Mouse (Mus musculus) neural tube, embryonic 11.5 days (tissue): ENCODE measurements around the gene Ccl4. TPM values are rescaled to one million over a fixed set of nuclear protein-coding genes. Genes with fewer than 3 reads are reported as not detected.

Experiments
- ATAC-seq: fragments of 200-750 bp; cut with Nextera tagmentation; 2 replicates; pipeline ENCODE4 v1.8.0; 2017; ENCODE audit warnings: moderate number of reproducible peaks, mild to moderate bottlenecking, moderate TSS enrichment, moderate library complexity; ENCODE audit not compliant: insufficient read depth, low FRiP score, low TSS enrichment
- DNase-seq: peaks from one replicate; pipeline ENCODE4 v3.0.0-alpha.2; 2015; ENCODE audit warnings: low spot score
- H3K27ac ChIP-seq: fragments of 300-500 bp; sonication (generic); 2 replicates; pipeline ENCODE4 v1.5.1; 2014; ENCODE audit warnings: low read depth, mild to moderate bottlenecking, low read length
- H3K27me3 ChIP-seq: fragments of 300-500 bp; sonication (generic); 2 replicates; pipeline ENCODE4 v1.6.1; 2014; ENCODE audit warnings: mild to moderate bottlenecking, low read length, mixed read lengths; ENCODE audit not compliant: control insufficient read depth, insufficient read depth
- H3K36me3 ChIP-seq: fragments of 300-500 bp; sonication (generic); 2 replicates; pipeline ENCODE4 v1.6.1; 2014; ENCODE audit warnings: mild to moderate bottlenecking, low read length, moderate library complexity, mixed read lengths; ENCODE audit not compliant: control insufficient read depth, insufficient read depth
- H3K4me1 ChIP-seq: fragments of 300-500 bp; sonication (generic); 2 replicates; pipeline ENCODE4 v1.6.1; 2014; ENCODE audit warnings: low read length, mixed read lengths; ENCODE audit not compliant: control insufficient read depth, insufficient read depth
- H3K4me2 ChIP-seq: fragments of 300-500 bp; sonication (generic); 2 replicates; pipeline ENCODE4 v1.6.1; 2014; ENCODE audit warnings: low read depth, mild to moderate bottlenecking, moderate library complexity
- H3K4me3 ChIP-seq: fragments of 300-500 bp; sonication (generic); 2 replicates; pipeline ENCODE4 v1.5.1; 2014; ENCODE audit warnings: low read depth, low read length
- H3K9ac ChIP-seq: fragments of 300-500 bp; sonication (generic); 2 replicates; pipeline ENCODE4 v1.6.1; 2014; ENCODE audit warnings: mild to moderate bottlenecking, low read length
- H3K9me3 ChIP-seq: fragments of 300-500 bp; sonication (generic); 2 replicates; pipeline ENCODE4 v1.6.1; 2016; ENCODE audit warnings: low read length; ENCODE audit not compliant: control insufficient read depth
- WGBS: fragments of 180-500 bp; shearing (Covaris S2); extraction: QIAGEN DNeasy Blood & Tissue Kit; methylation state at CpG from one replicate; pipeline ENCODE4 v1.1.7; 2014; 5-methylcytosine and 5-hydroxymethylcytosine counted together
- polyA plus RNA-seq: library from polyadenylated mRNA; unstranded; fragments of >200 nt; fragmentation: Nextera tagmentation; extraction: Ambion mirVana; gene quantifications from 2 replicates; pipeline ENCODE4 v1.2.1, GENCODE M21; 2014

Ccl4 gene
- polyA plus RNA-seq, 1 experiment from 2014 or later = 0.37 TPM

GRCm38 (mm10) chr11:83634425-83634824, 28.0 kb upstream of the Ccl4 start:
- Histone ChIP-seq H3K27me3 (no peaks in the 10 kb centered on the region), H3K27ac (no peak overlapping the region), H3K36me3 (no peaks in the 10 kb centered on the region), H3K4me3 (no peak overlapping the region), H3K4me2 (no peak overlapping the region), H3K4me1 (no peaks in the 10 kb centered on the region), H3K9me3 (no peaks in the 10 kb centered on the region), H3K9ac (no peak overlapping the region)
- WGBS = 61% methylated on average over 4 of the region's 4 CpGs
- DNase-seq (peak; percentile 22), ATAC-seq (no peak)

GRCm38 (mm10) chr11:83634898-83635297, 27.5 kb upstream of the Ccl4 start:
- 97% methylated on average over 2 of the region's 2 CpGs for WGBS
- Histone ChIP-seq H3K36me3 (no peaks in the 10 kb centered on the region), H3K4me1 (no peaks in the 10 kb centered on the region), H3K27ac (no peak overlapping the region), H3K27me3 (no peaks in the 10 kb centered on the region), H3K9ac (no peak overlapping the region), H3K4me3 (no peak overlapping the region), H3K9me3 (no peaks in the 10 kb centered on the region), H3K4me2 (no peak overlapping the region)
- DNase-seq = no peak
- no peak for ATAC-seq

GRCm38 (mm10) chr11:83636742-83637235, 25.6 kb upstream of the Ccl4 start:
- ATAC-seq (no peak), DNase-seq (no peak)
- Histone ChIP-seq H3K4me2 (no peak overlapping the region), H3K36me3 (no peaks in the 10 kb centered on the region), H3K4me3 (no peak overlapping the region), H3K9ac (no peak overlapping the region), H3K27me3 (no peaks in the 10 kb centered on the region), H3K9me3 (no peaks in the 10 kb centered on the region), H3K27ac (no peak overlapping the region), H3K4me1 (no peaks in the 10 kb centered on the region)
- WGBS = 93% methylated on average over 1 of the region's 1 CpGs

- Histone ChIP-seq H3K9me3 (no peaks in the 10 kb centered on the region), H3K27ac (no peak overlapping the region), H3K4me1 (no peaks in the 10 kb centered on the region), H3K4me2 (no peak overlapping the region), H3K27me3 (no peaks in the 10 kb centered on the region), H3K4me3 (no peak overlapping the region), H3K36me3 (no peaks in the 10 kb centered on the region), H3K9ac (no peak overlapping the region)
- 68% methylated on average over 2 of the region's 2 CpGs for WGBS
- no peak for DNase-seq
- no peak for ATAC-seq
Measured at GRCm38 (mm10) chr11:83638934-83639333, 23.4 kb upstream of the Ccl4 start.

- Histone ChIP-seq H3K4me2 (no peak overlapping the region), H3K4me3 (no peak overlapping the region), H3K9me3 (no peaks in the 10 kb centered on the region), H3K36me3 (no peaks in the 10 kb centered on the region), H3K27ac (no peak overlapping the region), H3K9ac (no peak overlapping the region), H3K4me1 (no peaks in the 10 kb centered on the region), H3K27me3 (no peaks in the 10 kb centered on the region)
- DNase-seq (no peak), ATAC-seq (no peak)
- WGBS = 62% methylated on average over 3 of the region's 3 CpGs
Measured at GRCm38 (mm10) chr11:83639533-83639932, 22.9 kb upstream of the Ccl4 start.

- H3K9ac ChIP-seq = no peak overlapping the region
- no peak for DNase-seq
- H3K27ac ChIP-seq = no peak overlapping the region
- H3K4me1 ChIP-seq = no peaks in the 10 kb centered on the region
- no peak for ATAC-seq
- no peak overlapping the region for H3K4me3 ChIP-seq
- no peak overlapping the region for H3K4me2 ChIP-seq
- no peaks in the 10 kb centered on the region for H3K36me3 ChIP-seq
- no peaks in the 10 kb centered on the region for H3K27me3 ChIP-seq
- WGBS = 78% methylated on average over 5 of the region's 5 CpGs
- H3K9me3 ChIP-seq = no peaks in the 10 kb centered on the region
Measured at GRCm38 (mm10) chr11:83640141-83640540, 22.2 kb upstream of the Ccl4 start.

- no peaks in the 10 kb centered on the region for H3K36me3 ChIP-seq
- ATAC-seq (no peak), DNase-seq (no peak)
- WGBS = 95% methylated on average over 2 of the region's 2 CpGs
- H3K9ac ChIP-seq = no peak overlapping the region
- no peak overlapping the region for H3K4me3 ChIP-seq
- H3K27me3 ChIP-seq = no peaks in the 10 kb centered on the region
- H3K9me3 ChIP-seq = no peaks in the 10 kb centered on the region
- no peaks in the 10 kb centered on the region for H3K4me1 ChIP-seq
- no peak overlapping the region for H3K4me2 ChIP-seq
- H3K27ac ChIP-seq = no peak overlapping the region
Measured at GRCm38 (mm10) chr11:83641216-83641615, 21.2 kb upstream of the Ccl4 start.

- Histone ChIP-seq H3K4me3 (no peak within 1 kb of the TSS), H3K36me3 (no peaks in the 10 kb centered on the region), H3K9me3 (no peaks in the 10 kb centered on the region), H3K27me3 (no peaks in the 10 kb centered on the region), H3K9ac (no peak within 1 kb of the TSS), H3K4me2 (no peak within 1 kb of the TSS), H3K4me1 (no peaks in the 10 kb centered on the region), H3K27ac (no peak within 1 kb of the TSS)
- WGBS = 89% methylated on average over 1 of the region's 1 CpGs
- ATAC-seq = no peak
- no peak for DNase-seq
Measured at GRCm38 (mm10) chr11:83645521-83645920, 16.9 kb upstream of the Ccl4 start, which contains the start of gene Rpl9-ps1. TSS of gene Rpl9-ps1 (minus strand) at chr11:83645621.

GRCm38 (mm10) chr11:83646356-83647149, 15.8 kb upstream of the Ccl4 start:
- no peak overlapping the region for H3K9ac ChIP-seq
- no peaks in the 10 kb centered on the region for H3K27me3 ChIP-seq
- H3K4me3 ChIP-seq = no peak overlapping the region
- H3K4me1 ChIP-seq = no peaks in the 10 kb centered on the region
- no peaks in the 10 kb centered on the region for H3K36me3 ChIP-seq
- no peaks in the 10 kb centered on the region for H3K9me3 ChIP-seq
- no peak for DNase-seq
- no peak for ATAC-seq
- 95% methylated on average over 6 of the region's 6 CpGs for WGBS
- H3K4me2 ChIP-seq = no peak overlapping the region
- no peak overlapping the region for H3K27ac ChIP-seq
